Mouse (Mus musculus) spleen, postnatal 14 days (tissue): ENCODE measurements at regions not wholly inside any gene's neighbourhood (a gene's known extent, or its start where the extent isn't known, plus 50 kb on each side); places are given as distances from the start of the nearest gene placed in this dataset.
A peak's percentile ranks its signal among the peaks of the same experiment; 100 is the strongest.

Experiments used
- DNase-seq, 2 experiments: peaks; one replicate each; pipeline ENCODE4 v3.0.0; 2021 to 2022; ENCODE audit warnings: low spot score in 2 of 2

- DNase-seq, result no peak
These were observed 153.8 kb upstream of the Kcnh8 start for GRCm38 (mm10) chr17:52448701-52449100.

GRCm38 (mm10) chr17:52459303-52459996 lies 143.1 kb upstream of the Kcnh8 start:
- no peak for DNase-seq

- DNase-seq, result no peak
These were observed 142.5 kb upstream of the Kcnh8 start for GRCm38 (mm10) chr17:52459997-52460387.

GRCm38 (mm10) chr17:52461264-52461663 lies 141.2 kb upstream of the Kcnh8 start:
- DNase-seq, result no peak

- DNase-seq, result peak in 1 of 2 experiments; percentile 4
These were observed 140.8 kb upstream of the Kcnh8 start for GRCm38 (mm10) chr17:52461709-52462141.

- no peak for DNase-seq
These were observed 140.1 kb upstream of the Kcnh8 start for GRCm38 (mm10) chr17:52462361-52462760.

- no peak for DNase-seq
These were observed 134.0 kb upstream of the Kcnh8 start for GRCm38 (mm10) chr17:52468464-52468863.

- DNase-seq, result no peak
These were observed 123.0 kb upstream of the Kcnh8 start for GRCm38 (mm10) chr17:52479327-52480086.

GRCm38 (mm10) chr17:52480087-52480638 lies 122.3 kb upstream of the Kcnh8 start:
- DNase-seq, result no peak

- DNase-seq, result no peak
These were observed 95.7 kb upstream of the Kcnh8 start for GRCm38 (mm10) chr17:52506760-52507159.

GRCm38 (mm10) chr17:52530260-52530659 lies 72.2 kb upstream of the Kcnh8 start:
- no peak for DNase-seq
